Mouse (Mus musculus) right cerebral cortex, postnatal 25 days (tissue): ENCODE measurements around the gene Srsf4.

Experiments
- DNase-seq: peaks from one replicate; pipeline ENCODE4 v3.0.0; 2022

Gene Srsf4

GRCm38 (mm10) chr4:131874169-131874536 is 736 bp downstream of the Srsf4 start:
- no peak for DNase-seq

- no peak for DNase-seq
These were observed 1.1 kb downstream of the Srsf4 start for GRCm38 (mm10) chr4:131874567-131874966.

GRCm38 (mm10) chr4:131875242-131875641 is 1.8 kb downstream of the Srsf4 start:
- no peak for DNase-seq

GRCm38 (mm10) chr4:131876836-131877235 is 3.4 kb downstream of the Srsf4 start:
- no peak for DNase-seq

GRCm38 (mm10) chr4:131879692-131880091 is 6.3 kb downstream of the Srsf4 start:
- no peak for DNase-seq

- DNase-seq: no peak
These were observed 7.9 kb downstream of the Srsf4 start for GRCm38 (mm10) chr4:131881306-131881705.

GRCm38 (mm10) chr4:131883571-131883970 is 10.2 kb downstream of the Srsf4 start:
- no peak for DNase-seq

- DNase-seq: no peak
These were observed 12.0 kb downstream of the Srsf4 start for GRCm38 (mm10) chr4:131885376-131885775.

GRCm38 (mm10) chr4:131888564-131888963 is 15.1 kb downstream of the Srsf4 start:
- DNase-seq: no peak

GRCm38 (mm10) chr4:131890692-131891091 is 17.3 kb downstream of the Srsf4 start:
- DNase-seq: no peak

GRCm38 (mm10) chr4:131897109-131897508 is 23.7 kb downstream of the Srsf4 start:
- no peak for DNase-seq

- no peak for DNase-seq
These were observed 24.4 kb downstream of the Srsf4 start for GRCm38 (mm10) chr4:131897787-131898186.

GRCm38 (mm10) chr4:131898503-131899179 is 25.2 kb downstream of the Srsf4 start:
- DNase-seq: no peak

- no peak for DNase-seq
These were observed 25.8 kb downstream of the Srsf4 start for GRCm38 (mm10) chr4:131899180-131899554.

GRCm38 (mm10) chr4:131901090-131901489 is 27.7 kb downstream of the Srsf4 start:
- no peak for DNase-seq

GRCm38 (mm10) chr4:131904478-131904877 is 31.1 kb downstream of the Srsf4 start:
- peak; percentile 32 for DNase-seq

- DNase-seq: no peak
These were observed 33.0 kb downstream of the Srsf4 start for GRCm38 (mm10) chr4:131906423-131906822.

- no peak for DNase-seq
These were observed 34.5 kb downstream of the Srsf4 start for GRCm38 (mm10) chr4:131907912-131908311.

GRCm38 (mm10) chr4:131910237-131910994 is 37.0 kb downstream of the Srsf4 start:
- DNase-seq: no peak

GRCm38 (mm10) chr4:131911521-131911920 is 38.1 kb downstream of the Srsf4 start:
- DNase-seq: no peak

- DNase-seq: no peak
These were observed 40.1 kb downstream of the Srsf4 start for GRCm38 (mm10) chr4:131913526-131913925.

- no peak for DNase-seq
These were observed 40.7 kb downstream of the Srsf4 start for GRCm38 (mm10) chr4:131914046-131914643.

- no peak for DNase-seq
These were observed 41.6 kb downstream of the Srsf4 start for GRCm38 (mm10) chr4:131914891-131915469.

GRCm38 (mm10) chr4:131915821-131916328 is 42.5 kb downstream of the Srsf4 start:
- DNase-seq: no peak
